Mouse (Mus musculus): ENCODE results near the gene Filip1. TPM values are rescaled to one million over a fixed set of nuclear protein-coding genes. Genes with fewer than 3 reads are reported as not detected.

Filip1 gene
- polyA plus RNA-seq, 1 experiment from 2014 or later: 4.2 TPM

DNA sequence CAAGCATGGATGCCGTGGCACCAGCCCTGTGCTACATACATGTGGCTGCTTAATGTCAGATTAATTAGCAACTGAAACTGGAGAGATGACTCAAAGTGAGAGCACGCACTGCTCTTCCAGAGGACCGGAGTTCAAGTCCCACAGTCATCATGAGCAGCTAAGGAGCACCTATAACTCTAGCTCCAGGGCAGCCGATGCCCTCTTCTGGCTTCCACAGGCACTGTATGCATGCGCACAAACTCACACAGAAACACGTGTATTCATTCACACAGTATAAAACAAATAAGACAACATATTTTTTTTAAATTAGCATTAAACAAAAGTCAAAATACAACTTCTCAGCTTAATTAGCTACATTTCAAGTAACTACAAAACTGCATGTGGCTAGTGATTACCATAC lies 123.5 kb downstream of the Filip1 start:
- no peaks in the 10 kb centered on the region for H3K36me3 ChIP-seq (ENCODE audit: control insufficient read depth, insufficient read depth, low read length)
- no peak overlapping the region for H3K4me3 ChIP-seq (replicated peaks; ENCODE audit: low read depth, low read length)
- H3K27ac ChIP-seq (replicated peaks; ENCODE audit: low read depth, low read length): no peak overlapping the region
- H3K9ac ChIP-seq (replicated peaks; ENCODE audit: low read length): no peak overlapping the region
- DNase-seq (no peak), ATAC-seq (ENCODE audit: low FRiP score, low TSS enrichment) (0 out of 2 replicates have a peak, but pooled peaks have one; percentile 1)
- no peaks in the 10 kb centered on the region for H3K27me3 ChIP-seq (ENCODE audit: control insufficient read depth, insufficient read depth, low read length)
- H3K4me1 ChIP-seq (ENCODE audit: control insufficient read depth, insufficient read depth, low read length): no peaks in the 10 kb centered on the region
- WGBS: 82% methylated on average over 6 of the region's 6 CpGs
- no peaks in the 10 kb centered on the region for H3K9me3 ChIP-seq (ENCODE audit: control insufficient read depth, low read length)
- H3K4me2 ChIP-seq (ENCODE audit: low read length): no peak overlapping the region

DNA sequence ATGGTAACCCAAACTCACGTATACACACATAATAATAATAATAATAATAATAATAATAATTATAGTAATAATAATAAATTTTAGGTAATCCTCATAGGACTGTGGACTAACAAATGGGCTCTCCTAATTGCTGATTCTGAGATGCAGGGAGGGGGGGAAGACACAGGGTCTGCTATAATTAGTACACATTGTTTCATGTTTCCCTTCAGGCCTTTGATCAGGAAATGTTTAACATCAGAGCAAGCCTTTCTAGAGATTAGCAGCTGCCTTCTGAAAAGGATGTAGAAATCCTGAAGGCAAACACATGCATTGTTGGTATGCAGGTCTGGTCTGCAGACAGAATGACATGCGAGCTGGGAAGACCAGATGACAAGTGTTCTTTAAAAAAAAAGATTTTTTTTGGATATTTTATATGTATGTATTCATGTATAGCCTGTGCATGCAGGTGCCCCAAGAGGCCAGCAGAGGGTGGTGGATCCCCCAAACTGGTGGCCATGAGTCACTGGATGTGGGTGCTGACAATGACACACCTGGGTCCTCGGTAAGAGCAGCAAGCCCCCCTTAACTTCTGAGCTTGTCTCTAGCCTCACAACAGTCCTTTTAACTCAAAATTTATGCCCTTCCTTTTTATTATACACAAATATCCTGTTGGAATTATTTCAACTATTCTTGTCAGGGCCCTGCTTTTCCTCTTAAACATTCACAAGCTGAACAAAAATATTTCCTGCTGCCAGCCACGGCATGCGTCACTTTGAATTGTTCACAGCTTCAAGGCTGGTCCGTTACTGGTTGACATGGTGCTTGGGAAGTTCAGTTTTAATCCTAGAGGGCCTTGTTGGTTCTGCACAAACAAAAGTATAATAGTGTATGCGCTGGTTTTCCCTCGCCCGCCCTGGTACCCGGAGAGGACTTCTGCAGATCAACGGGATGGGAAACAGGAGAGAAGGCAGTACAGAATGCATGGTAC lies 127.1 kb downstream of the Filip1 start:
- H3K9ac ChIP-seq (replicated peaks; ENCODE audit: low read length): no peak overlapping the region
- H3K27ac ChIP-seq (replicated peaks; ENCODE audit: low read depth, low read length): no peak overlapping the region; the same call in 1 of the 2 replicates
- no peaks in the 10 kb centered on the region for H3K9me3 ChIP-seq (ENCODE audit: control insufficient read depth, low read length)
- H3K36me3 ChIP-seq (ENCODE audit: control insufficient read depth, insufficient read depth, low read length): no peaks in the 10 kb centered on the region
- whole genome bisulfite sequencing: 76% methylated on average over 11 of the region's 11 CpGs
- no peaks in the 10 kb centered on the region for H3K27me3 ChIP-seq (ENCODE audit: control insufficient read depth, insufficient read depth, low read length)
- no peaks in the 10 kb centered on the region for H3K4me1 ChIP-seq (ENCODE audit: control insufficient read depth, insufficient read depth, low read length)
- DNase-seq (peak; percentile 41), ATAC-seq (ENCODE audit: low FRiP score, low TSS enrichment) (peak; percentile 49; the same call in 1 of the 2 replicates)
- no peak overlapping the region for H3K4me3 ChIP-seq (replicated peaks; ENCODE audit: low read depth, low read length)
- H3K4me2 ChIP-seq (ENCODE audit: low read length): no peak overlapping the region

DNA sequence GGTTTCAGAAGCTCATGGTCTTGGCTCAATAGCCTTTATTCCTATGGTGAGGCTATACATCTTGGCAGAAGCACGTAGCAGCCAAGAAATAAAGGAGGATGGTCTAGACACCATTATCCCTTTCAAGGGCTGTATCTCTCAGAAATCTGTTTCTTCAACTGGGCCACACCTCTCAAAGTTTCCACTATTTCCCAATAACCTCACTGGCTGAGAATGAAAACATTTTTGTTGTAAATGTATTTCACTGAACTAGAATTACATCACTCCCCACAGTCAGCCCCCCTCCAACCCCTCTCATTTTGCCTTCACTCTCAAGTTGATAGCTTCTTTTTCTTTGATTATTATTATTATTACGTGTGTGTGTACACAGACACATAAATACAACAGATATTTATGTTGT lies 129.5 kb downstream of the Filip1 start:
- ATAC-seq (ENCODE audit: low FRiP score, low TSS enrichment): no peak
- DNase-seq: no peak
- WGBS: 87% methylated on average over 2 of the region's 2 CpGs

DNA sequence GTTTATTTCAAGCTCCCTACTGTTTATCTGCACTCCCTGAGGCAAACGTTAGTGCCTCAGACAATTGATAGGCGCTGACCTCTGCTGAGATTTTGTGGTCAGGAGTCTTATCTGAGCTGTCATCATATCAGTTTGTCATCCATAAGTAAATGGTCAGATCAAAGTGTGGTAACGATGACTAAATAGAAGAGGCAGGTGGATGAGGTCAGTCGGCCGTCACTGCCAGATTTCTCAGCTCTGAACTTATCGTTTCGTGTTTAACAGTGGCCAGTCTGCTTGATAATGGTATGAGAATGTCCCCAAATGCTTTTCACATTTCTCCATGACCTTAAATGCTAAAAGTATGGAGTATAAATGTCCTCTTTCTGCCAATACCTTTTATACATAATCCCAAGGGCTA lies 132.6 kb downstream of the Filip1 start:
- no peak overlapping the region for H3K4me2 ChIP-seq (ENCODE audit: low read length)
- peaks cover 13% of the 10 kb centered on the region for H3K4me1 ChIP-seq (ENCODE audit: control insufficient read depth, insufficient read depth, low read length)
- ATAC-seq (ENCODE audit: low FRiP score, low TSS enrichment) (no peak), DNase-seq (no peak)
- H3K27me3 ChIP-seq (ENCODE audit: control insufficient read depth, insufficient read depth, low read length): no peaks in the 10 kb centered on the region
- H3K4me3 ChIP-seq (replicated peaks; ENCODE audit: low read depth, low read length): no peak overlapping the region
- H3K36me3 ChIP-seq (ENCODE audit: control insufficient read depth, insufficient read depth, low read length): no peaks in the 10 kb centered on the region
- no peak overlapping the region for H3K9ac ChIP-seq (replicated peaks; ENCODE audit: low read length)
- no peaks in the 10 kb centered on the region for H3K9me3 ChIP-seq (ENCODE audit: control insufficient read depth, low read length)
- 87% methylated on average over 7 of the region's 7 CpGs for WGBS
- no peak overlapping the region for H3K27ac ChIP-seq (replicated peaks; ENCODE audit: low read depth, low read length)

More for the DNA sequence above, 129.5 kb downstream of the Filip1 start:
- Histone ChIP-seq H3K36me3 (ENCODE audit: control insufficient read depth, insufficient read depth, low read length) (no peaks in the 10 kb centered on the region), H3K9me3 (ENCODE audit: control insufficient read depth, low read length) (no peaks in the 10 kb centered on the region), H3K27me3 (ENCODE audit: control insufficient read depth, insufficient read depth, low read length) (no peaks in the 10 kb centered on the region), H3K4me2 (ENCODE audit: low read length) (no peak overlapping the region), H3K9ac (replicated peaks; ENCODE audit: low read length) (no peak overlapping the region), H3K4me1 (ENCODE audit: control insufficient read depth, insufficient read depth, low read length) (no peaks in the 10 kb centered on the region), H3K4me3 (replicated peaks; ENCODE audit: low read depth, low read length) (no peak overlapping the region), H3K27ac (replicated peaks; ENCODE audit: low read depth, low read length) (no peak overlapping the region)

DNA sequence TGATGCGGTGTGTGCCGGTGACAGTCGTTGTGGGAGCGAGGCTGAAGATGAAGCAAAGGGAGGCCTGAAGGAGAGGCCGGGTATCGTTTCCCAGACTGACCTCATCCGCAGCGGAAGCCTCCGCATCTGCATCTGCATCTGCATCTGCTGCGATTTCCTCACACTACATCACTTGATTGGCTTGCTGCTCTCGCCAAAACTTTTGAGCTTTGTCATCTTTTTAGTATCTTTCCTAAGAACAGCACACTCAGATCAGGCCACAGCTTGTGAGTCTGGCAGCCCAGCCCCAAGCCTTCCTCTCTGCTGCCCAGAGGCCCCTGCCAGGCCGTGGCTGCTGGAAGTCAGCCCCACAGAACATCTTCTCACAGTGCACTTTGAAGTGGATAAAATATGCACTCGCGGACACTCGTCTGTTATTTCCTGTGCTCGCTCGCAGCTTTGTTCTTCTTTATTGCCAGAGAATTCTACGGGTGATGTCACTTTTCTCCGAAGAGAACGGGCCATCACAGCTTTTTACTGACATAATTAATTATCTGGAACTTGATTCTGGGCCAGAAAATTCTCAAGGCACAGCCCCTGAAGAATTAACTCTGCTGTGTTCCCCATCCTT lies 137.0 kb downstream of the Filip1 start:
- H3K27me3 ChIP-seq (ENCODE audit: control insufficient read depth, insufficient read depth, low read length): no peaks in the 10 kb centered on the region
- peak overlapping the region; percentile 38 for H3K4me2 ChIP-seq (ENCODE audit: low read length)
- H3K4me1 ChIP-seq (ENCODE audit: control insufficient read depth, insufficient read depth, low read length): peaks cover 13% of the 10 kb centered on the region
- H3K27ac ChIP-seq (replicated peaks; ENCODE audit: low read depth, low read length): peak overlapping the region; percentile 49; the same call in 1 of the 2 replicates
- 46% methylated on average over 20 of the region's 20 CpGs for WGBS
- H3K36me3 ChIP-seq (ENCODE audit: control insufficient read depth, insufficient read depth, low read length): no peaks in the 10 kb centered on the region
- DNase-seq: peak; percentile 55
- no peak; the same call in 1 of the 2 replicates for ATAC-seq (ENCODE audit: low FRiP score, low TSS enrichment)
- H3K4me3 ChIP-seq (replicated peaks; ENCODE audit: low read depth, low read length): no peak overlapping the region
- H3K9me3 ChIP-seq (ENCODE audit: control insufficient read depth, low read length): no peaks in the 10 kb centered on the region
- H3K9ac ChIP-seq (replicated peaks; ENCODE audit: low read length): 0 out of 2 replicates have a peak overlapping the region, but pooled peaks have one; percentile 12

DNA sequence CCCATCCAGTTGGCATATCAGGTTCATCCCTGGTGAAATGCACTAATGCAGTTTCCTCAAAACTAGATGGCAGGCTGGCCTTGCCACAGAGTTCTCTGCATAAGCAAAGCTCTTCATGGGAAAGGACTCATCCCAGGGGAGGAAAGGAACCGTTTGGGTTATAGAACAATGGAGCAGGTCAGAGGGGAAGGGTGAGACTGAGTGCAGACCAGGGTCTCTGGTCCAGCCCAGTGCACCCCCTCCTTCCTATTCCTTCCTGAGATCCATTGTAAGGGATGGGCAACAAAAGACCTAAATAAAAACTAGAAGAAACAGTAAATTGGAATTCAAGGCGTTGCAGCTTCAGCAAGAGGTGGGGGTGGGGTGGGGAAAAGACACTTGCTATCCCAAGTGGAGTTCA lies 140.1 kb downstream of the Filip1 start:
- H3K9ac ChIP-seq (replicated peaks; ENCODE audit: low read length): no peak overlapping the region
- WGBS: 13% methylated on average over 2 of the region's 2 CpGs
- H3K27ac ChIP-seq (replicated peaks; ENCODE audit: low read depth, low read length): no peak overlapping the region
- no peaks in the 10 kb centered on the region for H3K9me3 ChIP-seq (ENCODE audit: control insufficient read depth, low read length)
- H3K4me1 ChIP-seq (ENCODE audit: control insufficient read depth, insufficient read depth, low read length): peaks cover 13% of the 10 kb centered on the region
- H3K27me3 ChIP-seq (ENCODE audit: control insufficient read depth, insufficient read depth, low read length): no peaks in the 10 kb centered on the region
- no peaks in the 10 kb centered on the region for H3K36me3 ChIP-seq (ENCODE audit: control insufficient read depth, insufficient read depth, low read length)
- no peak overlapping the region for H3K4me3 ChIP-seq (replicated peaks; ENCODE audit: low read depth, low read length)
- ATAC-seq (ENCODE audit: low FRiP score, low TSS enrichment) (no peak), DNase-seq (no peak)
- H3K4me2 ChIP-seq (ENCODE audit: low read length): no peak overlapping the region

DNA sequence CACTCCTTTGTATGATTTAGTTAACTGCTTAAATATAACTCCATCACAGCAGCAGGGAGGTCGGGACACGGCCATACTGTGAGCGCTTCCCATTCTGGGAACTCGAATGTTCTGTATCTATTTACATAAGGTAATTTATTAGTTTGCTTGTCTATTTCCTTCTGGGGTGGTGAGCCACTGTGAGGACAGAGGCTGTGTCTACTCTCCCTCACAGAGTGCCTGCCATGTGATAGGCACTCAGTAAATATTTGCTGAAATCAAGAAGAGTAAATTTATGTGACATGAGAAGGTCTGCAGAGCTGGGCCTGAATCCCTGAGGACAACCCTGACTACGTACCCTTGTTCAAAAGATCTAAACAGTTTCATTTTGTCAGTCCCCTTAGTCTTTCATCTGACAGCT lies 143.1 kb downstream of the Filip1 start:
- Histone ChIP-seq H3K4me1 (ENCODE audit: control insufficient read depth, insufficient read depth, low read length) (no peaks in the 10 kb centered on the region), H3K27ac (replicated peaks; ENCODE audit: low read depth, low read length) (no peak overlapping the region), H3K9me3 (ENCODE audit: control insufficient read depth, low read length) (no peaks in the 10 kb centered on the region), H3K36me3 (ENCODE audit: control insufficient read depth, insufficient read depth, low read length) (no peaks in the 10 kb centered on the region), H3K4me2 (ENCODE audit: low read length) (no peak overlapping the region), H3K27me3 (ENCODE audit: control insufficient read depth, insufficient read depth, low read length) (no peaks in the 10 kb centered on the region), H3K4me3 (replicated peaks; ENCODE audit: low read depth, low read length) (no peak overlapping the region), H3K9ac (replicated peaks; ENCODE audit: low read length) (no peak overlapping the region)
- ATAC-seq (ENCODE audit: low FRiP score, low TSS enrichment) (no peak), DNase-seq (no peak)
- WGBS: 75% methylated on average over 5 of the region's 5 CpGs

DNA sequence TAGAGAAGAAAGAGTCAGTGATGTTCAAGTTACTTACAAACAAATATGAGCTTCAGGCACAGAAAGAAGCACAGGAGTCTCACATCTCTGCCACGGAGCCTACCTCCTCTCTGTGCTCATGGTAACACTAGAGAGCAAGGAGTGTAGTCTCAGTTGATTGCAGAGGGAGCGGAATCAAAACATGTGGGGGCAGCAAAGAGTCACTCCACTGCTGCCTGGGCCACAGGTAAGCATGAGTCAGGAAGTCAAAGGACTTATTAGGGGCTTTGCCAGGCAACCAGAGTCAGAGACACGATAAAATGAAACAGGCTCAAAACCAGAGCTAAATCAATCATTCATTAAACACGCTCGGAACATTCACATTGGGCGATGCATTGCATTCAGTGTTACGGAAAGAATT lies 146.7 kb downstream of the Filip1 start:
- Histone ChIP-seq H3K9ac (replicated peaks; ENCODE audit: low read length) (no peak overlapping the region), H3K4me1 (ENCODE audit: control insufficient read depth, insufficient read depth, low read length) (no peaks in the 10 kb centered on the region), H3K4me2 (ENCODE audit: low read length) (no peak overlapping the region), H3K27me3 (ENCODE audit: control insufficient read depth, insufficient read depth, low read length) (no peaks in the 10 kb centered on the region), H3K27ac (replicated peaks; ENCODE audit: low read depth, low read length) (no peak overlapping the region), H3K36me3 (ENCODE audit: control insufficient read depth, insufficient read depth, low read length) (no peaks in the 10 kb centered on the region), H3K4me3 (replicated peaks; ENCODE audit: low read depth, low read length) (no peak overlapping the region), H3K9me3 (ENCODE audit: control insufficient read depth, low read length) (no peaks in the 10 kb centered on the region)
- 68% methylated on average over 7 of the region's 7 CpGs for WGBS
- ATAC-seq (ENCODE audit: low FRiP score, low TSS enrichment): no peak
- DNase-seq: no peak

All from midbrain, embryonic 14.5 days (tissue).